Mouse (Mus musculus) megakaryocyte, adult 5-6 weeks (primary cell): ENCODE results near the gene Afap1l2. TPM values are rescaled to one million over a fixed set of nuclear protein-coding genes. Genes with fewer than 3 reads are reported as not detected.

ENCODE experiments used
- ATAC-seq: 2 replicates; pipeline ENCODE4 v1.8.0; 2016; ENCODE audit warnings: mild to moderate bottlenecking, inconsistent platforms; ENCODE audit not compliant: poor library complexity, severe bottlenecking
- total RNA-seq, 2 experiments: library from RNA; stranded (forward) in 1 of 2; stranded (reverse) in 1 of 2; fragments of 153-499, 151-499 nt in 1 of 2; fragments of 221-1000, 200-1000 nt in 1 of 2; gene quantifications; 2 replicates each; pipeline versions ENCODE4 v1.2.3 to v1.2.4; 2015 to 2017

The Afap1l2 gene
- total RNA-seq, 2 experiments from 2014 or later = not detected

DNA sequence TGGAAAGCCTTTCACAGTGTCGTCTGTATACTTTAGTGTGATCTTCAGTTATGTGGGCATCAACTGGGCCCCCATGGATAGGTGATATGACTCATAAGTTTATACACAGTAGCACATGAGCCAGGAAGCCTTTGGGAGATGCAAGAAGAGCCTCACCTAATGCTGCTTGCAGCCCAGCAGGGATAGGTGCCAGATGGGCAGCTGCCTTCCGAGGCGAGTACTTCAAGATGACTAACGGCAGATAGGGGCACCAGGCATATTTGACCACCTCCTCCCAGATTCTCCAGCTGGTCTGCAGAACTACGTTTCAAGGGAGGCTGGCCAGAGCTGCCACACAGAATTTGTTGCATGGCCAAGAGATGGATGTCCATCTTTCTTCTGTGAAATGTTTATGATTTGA is 114.7 kb downstream of the Afap1l2 start:
- no peak for ATAC-seq

DNA sequence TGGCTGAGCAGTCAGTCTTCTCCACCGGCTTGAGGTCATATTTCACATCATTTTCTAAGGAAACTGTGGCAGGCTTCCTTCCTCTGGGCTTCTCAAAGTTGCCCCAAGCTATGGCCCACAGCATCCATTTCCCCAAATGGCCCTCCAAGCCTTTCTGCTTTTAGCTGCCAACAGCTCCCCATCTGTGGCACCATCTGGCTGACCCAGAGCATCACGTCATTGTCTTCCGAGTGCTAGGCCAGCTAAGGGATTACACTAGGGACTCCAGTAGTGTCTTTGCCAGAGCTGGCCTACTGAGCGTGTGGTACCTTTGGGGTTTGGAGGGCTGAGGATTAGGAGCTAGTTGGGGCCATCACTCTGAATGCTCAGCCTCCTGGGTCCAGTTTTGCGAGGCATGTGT is 115.4 kb downstream of the Afap1l2 start:
- ATAC-seq = no peak

DNA sequence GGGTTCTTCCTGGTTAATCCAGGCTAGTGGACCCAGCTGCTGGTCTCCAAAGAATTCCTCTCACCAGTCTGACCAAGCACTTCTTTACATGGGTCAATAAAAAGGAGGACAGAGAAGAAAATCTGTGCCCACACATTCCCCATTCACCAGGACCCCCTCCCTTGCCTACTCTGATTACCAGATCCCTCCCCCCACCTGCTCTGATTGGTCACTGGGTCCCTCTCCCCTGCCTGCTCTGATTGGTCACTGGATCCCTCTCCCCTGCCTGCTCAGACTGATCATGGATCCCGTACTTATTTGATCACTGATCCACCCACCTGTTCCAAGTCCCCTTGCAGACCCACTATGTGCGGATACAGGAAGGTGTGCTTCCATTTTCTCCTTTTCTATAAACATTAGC is 116.6 kb downstream of the Afap1l2 start:
- ATAC-seq = no peak

DNA sequence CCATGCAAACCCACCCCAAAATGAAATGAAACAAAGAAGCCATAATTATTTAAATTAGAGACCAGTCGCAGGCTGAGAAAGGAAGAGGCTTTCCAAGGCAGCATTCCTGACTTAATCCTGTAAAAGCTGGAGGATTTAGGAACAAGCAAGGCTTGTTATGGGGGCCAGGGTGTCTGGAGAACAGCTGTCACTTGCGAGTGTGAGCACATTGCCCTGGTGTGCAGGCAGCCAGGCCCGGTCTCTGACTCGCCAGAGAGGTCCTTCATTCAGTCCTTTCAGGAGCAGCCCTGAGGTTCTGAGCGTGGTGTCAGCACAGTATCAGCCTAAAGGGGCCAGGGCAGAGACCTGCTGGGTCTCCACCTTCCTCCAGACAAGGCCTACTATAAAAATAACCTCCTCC is 119.4 kb downstream of the Afap1l2 start:
- ATAC-seq = no peak

DNA sequence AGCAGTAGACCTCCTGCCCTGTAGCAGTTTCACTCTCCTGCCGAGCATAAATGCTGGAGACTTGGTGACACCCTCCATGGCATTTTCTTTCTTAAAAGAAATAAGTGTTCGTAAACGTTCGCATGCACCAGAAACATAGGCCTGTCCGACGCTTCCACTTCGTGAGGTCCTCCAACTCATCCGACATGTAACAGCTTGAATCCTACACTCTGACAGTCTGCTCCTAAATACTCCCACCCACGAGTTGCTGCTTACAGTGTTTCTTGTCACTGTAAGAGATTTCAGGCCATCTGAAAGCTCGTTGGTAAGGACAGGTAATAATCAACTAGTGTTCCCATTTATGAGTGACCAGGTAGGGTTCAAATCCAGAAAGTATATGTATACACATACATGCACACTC is 120.1 kb downstream of the Afap1l2 start:
- no peak for ATAC-seq

DNA sequence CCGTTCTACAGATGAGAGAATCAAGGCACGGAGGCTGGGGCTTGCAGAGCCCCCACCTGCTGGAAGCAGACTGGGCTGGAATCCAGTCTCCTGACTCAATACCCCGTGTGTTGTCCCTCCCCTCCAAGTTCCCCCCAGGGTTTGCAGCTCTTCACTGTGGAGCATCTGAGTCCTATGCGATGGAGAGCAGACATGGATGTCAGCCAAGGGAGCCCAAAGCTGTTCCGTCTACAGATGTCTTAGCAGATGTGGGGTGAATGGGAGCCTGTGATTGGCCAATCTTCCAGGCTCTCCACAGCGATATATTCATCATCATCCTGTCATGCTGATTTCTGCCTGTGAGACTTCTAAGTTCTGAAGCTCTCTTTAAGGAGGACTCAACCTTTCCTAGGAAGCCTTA is 130.7 kb downstream of the Afap1l2 start:
- no peak for ATAC-seq

DNA sequence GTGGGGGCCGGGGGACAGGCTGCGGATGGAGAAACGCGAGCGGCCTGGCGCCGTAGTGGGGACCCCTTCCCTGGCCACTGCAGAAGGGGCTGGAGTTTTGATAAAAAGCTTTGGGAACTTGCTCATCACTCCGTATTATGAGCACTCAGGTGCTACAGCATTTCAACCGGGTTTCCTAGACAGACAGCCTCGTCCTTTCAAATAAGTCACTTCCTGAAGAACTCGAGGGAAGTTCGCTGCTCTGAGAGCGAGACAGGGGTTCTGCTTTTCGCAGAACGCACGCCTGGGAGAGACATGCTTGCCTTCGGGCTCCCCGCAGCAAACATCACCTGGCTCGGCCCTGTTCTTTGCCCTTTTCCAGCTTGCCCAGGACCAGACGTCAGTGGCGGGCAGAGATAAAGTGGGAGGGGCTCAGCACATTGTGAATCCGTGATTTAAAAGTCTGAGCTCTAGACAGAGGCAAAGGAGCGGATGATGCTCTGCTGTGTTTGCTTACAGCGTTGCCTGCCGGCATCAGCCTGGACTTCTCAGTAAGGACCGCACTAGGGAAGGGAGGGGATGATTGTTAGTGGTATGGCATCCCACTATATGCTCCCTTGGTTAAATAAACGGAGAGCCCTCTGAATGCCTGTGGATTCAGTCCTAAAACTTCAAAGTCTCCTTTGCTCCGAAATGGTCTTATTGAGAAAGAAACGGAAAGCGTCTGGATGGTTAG is 133.3 kb downstream of the Afap1l2 start:
- ATAC-seq = no peak

DNA sequence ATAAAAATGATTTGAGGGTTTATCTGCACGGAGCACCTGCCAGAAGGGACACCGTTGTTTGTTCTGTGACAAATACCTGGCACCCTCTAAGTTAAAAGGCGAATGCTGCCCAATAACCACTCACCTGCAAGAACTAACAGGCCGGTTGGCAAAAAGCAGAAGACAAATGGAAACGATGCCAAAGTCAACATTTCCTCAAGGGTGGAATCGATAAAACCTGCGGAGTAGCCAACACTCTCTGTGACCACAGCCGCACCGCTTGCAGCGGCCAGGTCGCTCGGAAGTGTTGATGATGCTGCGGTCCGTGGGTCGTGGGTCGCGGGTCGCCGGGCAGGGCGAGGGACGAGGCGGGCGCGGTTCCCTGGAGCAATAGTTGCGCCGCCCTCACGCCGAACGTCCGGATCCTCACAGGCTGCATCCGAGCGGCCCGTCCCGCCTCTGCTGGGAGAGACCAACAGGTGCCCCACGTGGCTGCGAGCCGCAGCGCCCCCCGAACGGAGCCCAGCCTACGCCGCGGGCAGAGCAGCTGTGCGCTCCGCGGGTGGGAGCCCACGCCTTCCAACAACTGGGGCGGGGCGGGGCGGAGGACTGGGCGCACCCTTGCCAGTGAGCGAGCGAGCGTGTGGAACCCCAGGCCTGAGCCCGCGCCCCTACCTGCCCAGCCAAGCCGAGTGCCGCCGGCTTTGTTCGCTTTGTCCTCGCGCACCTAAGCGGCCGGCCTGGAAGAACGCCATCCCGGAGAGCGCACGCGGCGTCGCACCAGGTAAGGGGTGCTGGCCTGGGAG is 134.0 kb downstream of the Afap1l2 start, which contains the start of gene Vwa2:
Vwa2 (plus strand) TSS at position 434 of the 785 bp plus-strand sequence.
- no peak for ATAC-seq

DNA sequence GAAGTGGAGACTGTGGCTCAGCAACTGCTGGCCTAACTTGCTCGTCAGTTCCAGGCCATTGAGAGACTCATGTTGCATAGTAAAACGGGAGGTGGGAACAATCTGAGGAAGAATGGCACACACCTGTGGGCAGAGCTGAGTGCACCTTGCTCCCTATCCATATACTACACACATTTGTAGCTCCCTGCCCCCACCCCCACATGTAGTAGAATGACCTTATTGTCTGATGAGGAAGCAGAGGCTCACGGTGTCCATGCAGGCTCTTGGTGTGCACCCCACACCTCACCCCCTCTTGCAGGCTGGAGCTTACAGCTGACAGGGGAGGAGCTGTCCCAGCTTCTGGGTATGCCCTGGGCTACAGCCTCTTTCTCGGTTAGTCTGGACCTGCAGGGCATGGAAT is 140.3 kb downstream of the Afap1l2 start:
- ATAC-seq = no peak

Other genes starting within 250 kb of the Afap1l2 start
- 16.1 and 18.6 TPM in 2 replicates for gene Ccdc186, start 186.0 kb downstream of the Afap1l2 start, total RNA-seq (2015)
- gene Ccdc186, start 186.0 kb downstream of the Afap1l2 start, total RNA-seq (2017) = 32.2 and 58.1 TPM in 2 replicates
- gene Tdrd1, start 182.0 kb downstream of the Afap1l2 start, total RNA-seq (2015) = not detected in 2 replicates
- gene Tdrd1, start 182.0 kb downstream of the Afap1l2 start, total RNA-seq (2017) = 0.07 TPM in 1 of 2 replicates, not detected in the other
- gene Vwa2, start 134.0 kb downstream of the Afap1l2 start, total RNA-seq (2015) = not detected in 2 replicates
- gene Vwa2, start 134.0 kb downstream of the Afap1l2 start, total RNA-seq (2017) = not detected in 2 replicates